8 mouse cellular contexts compared by ENCODE assay signal in genomic region chr1:136768969-136769401, GRCm38 (mm10).
A peak's percentile ranks its signal among the peaks of the same experiment; 100 is the strongest.
DNase-seq lines count a peak whose midpoint lies in the region; ATAC-seq and TF ChIP-seq lines count a peak whose summit lies in the region.

No protein-coding gene starts in this region.

- H3K9ac ChIP-seq in intestine, embryonic 15.5 days, result no peak overlapping the region
- no peak overlapping the region for H3K9ac ChIP-seq in stomach, embryonic 14.5 days (replicated peaks; ENCODE audit: low read depth, low read length)

- H3K27ac ChIP-seq in intestine, embryonic 15.5 days, result peak overlapping the region; percentile 51; the same call in 1 of the 2 replicates
- peak overlapping the region; percentile 39; the same call in 1 of the 2 replicates for H3K27ac ChIP-seq in stomach, embryonic 14.5 days (ENCODE audit: low read length)

- TF ChIP-seq CTCF in lung, adult 2 months (IDR thresholded peaks at IDR 0.05; ENCODE audit: insufficient read depth, low read length), result 0 out of 2 replicates have a peak, but pooled peaks have one; percentile 3

- H3K27me3 ChIP-seq in intestine, embryonic 15.5 days (replicated peaks), result no peaks in the 10 kb centered on the region
- no peaks in the 10 kb centered on the region for H3K27me3 ChIP-seq in stomach, embryonic 14.5 days (ENCODE audit: control insufficient read depth, insufficient read depth, low read length)

- no peaks in the 10 kb centered on the region for H3K36me3 ChIP-seq in intestine, embryonic 15.5 days
- H3K36me3 ChIP-seq in stomach, embryonic 14.5 days (ENCODE audit: control insufficient read depth, insufficient read depth, low read length), result no peaks in the 10 kb centered on the region

- H3K9me3 ChIP-seq in intestine, embryonic 15.5 days, result no peaks in the 10 kb centered on the region
- H3K9me3 ChIP-seq in stomach, embryonic 14.5 days (ENCODE audit: control insufficient read depth, low read depth, low read length), result no peaks in the 10 kb centered on the region

- H3K4me1 ChIP-seq in intestine, embryonic 15.5 days (replicated peaks), result peaks cover 3% of the 10 kb centered on the region; the same call in 1 of the 2 replicates
- H3K4me1 ChIP-seq in lung, adult 2 months (ENCODE audit: control insufficient read depth, insufficient read depth, low read length), result no peaks in the 10 kb centered on the region
- peaks cover 4% of the 10 kb centered on the region; the same call in 1 of the 2 replicates for H3K4me1 ChIP-seq in stomach, embryonic 14.5 days (ENCODE audit: control insufficient read depth, insufficient read depth, low read length)

- ATAC-seq in intestine, embryonic 15.5 days, result peak; percentile 88
- ATAC-seq in stomach, embryonic 14.5 days (ENCODE audit: insufficient number of reproducible peaks, insufficient read depth, low FRiP score, low read depth), result peak; percentile 85

- 1% methylated on average over 10 of the region's 10 CpGs for WGBS in intestine, embryonic 15.5 days
- WGBS in lung, adult 2 months, result 4% methylated on average over 10 of the region's 10 CpGs
- under 1% methylated on average over 10 of the region's 10 CpGs for WGBS in stomach, embryonic 14.5 days

- H3K4me3 ChIP-seq in intestine, embryonic 15.5 days (replicated peaks), result no peak overlapping the region
- H3K4me3 ChIP-seq in lung, adult 2 months (replicated peaks; ENCODE audit: extremely low read depth, low read depth, low read length), result no peak overlapping the region
- no peak overlapping the region for H3K4me3 ChIP-seq in stomach, embryonic 14.5 days (ENCODE audit: low read depth, low read length)

- peak overlapping the region; percentile 47 for H3K4me2 ChIP-seq in intestine, embryonic 15.5 days (replicated peaks)
- H3K4me2 ChIP-seq in stomach, embryonic 14.5 days (replicated peaks; ENCODE audit: low read depth, low read length), result peak overlapping the region; percentile 19

- peak; percentile 12 for DNase-seq in thymus, postnatal 0 days (ENCODE audit: low spot score)
- no peak for DNase-seq in thymus, postnatal 25 days
- DNase-seq in fibroblast of lung, adult 2 months (ENCODE audit: low read depth), result peak; percentile 7
- DNase-seq in lung, adult 2 months, result no peak
- no peak for DNase-seq in urinary bladder, adult 2 months (ENCODE audit: low spot score)
- no peak for DNase-seq in T-cell, adult 2 months (ENCODE audit: low spot score)

- TF ChIP-seq POLR2A in lung, adult 2 months (IDR thresholded peaks at IDR 0.05; ENCODE audit: borderline replicate concordance, extremely low read depth, low read depth, low read length), result no peak

Comparison
In these comparisons a context has a peak if more than half of its experiments do, and no peak if none do; other contexts are left out.
1. DNase-seq: peak in thymus, postnatal 0 days (single experiment) and fibroblast of lung, adult 2 months (single experiment); none in thymus, postnatal 25 days (single experiment), lung, adult 2 months (single experiment), urinary bladder, adult 2 months (single experiment) and T-cell, adult 2 months (single experiment).